Mouse (Mus musculus): ENCODE measurements around the gene Fuca2.

GRCm38 (mm10) chr10:13470236-13470635 is 29.1 kb upstream of the Fuca2 start:
- TF ChIP-seq CTCF (IDR thresholded peaks at IDR 0.05; ENCODE audit: control insufficient read depth, insufficient read depth, insufficient replicate concordance, low read depth, low read length): no peak
- no peak for TF ChIP-seq POLR2A (IDR thresholded peaks at IDR 0.05; ENCODE audit: control insufficient read depth, low read depth, low read length)
